Mouse (Mus musculus) heart, embryonic 16.5 days (tissue): ENCODE measurements at regions not wholly inside any gene's neighbourhood (a gene's known extent, or its start where the extent isn't known, plus 50 kb on each side); places are given as distances from the start of the nearest gene placed in this dataset.

Experiments
- ATAC-seq: fragments of 200-750 bp; cut with Nextera tagmentation; replicated peaks from 2 replicates; pipeline ENCODE4 v1.8.0; 2017; ENCODE audit warnings: moderate number of reproducible peaks; ENCODE audit not compliant: insufficient read depth, low FRiP score; ENCODE audit errors: extremely low read depth
- H3K27ac ChIP-seq: fragments of 300-500 bp; sonication (generic); 2 replicates; pipeline ENCODE4 v1.5.1; 2014; ENCODE audit warnings: mild to moderate bottlenecking, low read length, control low read depth, moderate library complexity
- H3K27me3 ChIP-seq: fragments of 300-500 bp; sonication (generic); 2 replicates; pipeline ENCODE4 v1.6.1; 2014; ENCODE audit warnings: low read length, mixed read lengths; ENCODE audit not compliant: control insufficient read depth, insufficient read depth
- H3K36me3 ChIP-seq: fragments of 300-500 bp; sonication (generic); 2 replicates; pipeline ENCODE4 v1.6.1; 2014; ENCODE audit not compliant: control insufficient read depth, insufficient read depth
- H3K4me1 ChIP-seq: fragments of 300-500 bp; sonication (generic); 2 replicates; pipeline ENCODE4 v1.6.1; 2014; ENCODE audit warnings: low read length, mixed read lengths; ENCODE audit not compliant: control insufficient read depth, insufficient read depth
- H3K4me2 ChIP-seq: fragments of 300-500 bp; sonication (generic); 2 replicates; pipeline ENCODE4 v1.6.1; 2014; ENCODE audit warnings: low read depth, mild to moderate bottlenecking, control low read depth, low read length
- H3K4me3 ChIP-seq: fragments of 300-500 bp; sonication (generic); 2 replicates; pipeline ENCODE4 v1.5.1; 2014; ENCODE audit warnings: mild to moderate bottlenecking, control low read depth, low read length
- H3K9ac ChIP-seq: fragments of 300-500 bp; sonication (generic); 2 replicates; pipeline ENCODE4 v1.6.1; 2014; ENCODE audit warnings: low read length, control low read depth
- H3K9me3 ChIP-seq: fragments of 300-500 bp; sonication (generic); replicated peaks from 2 replicates; pipeline ENCODE4 v1.6.1; 2016; ENCODE audit warnings: low read length; ENCODE audit not compliant: control insufficient read depth
- WGBS: fragments of 180-500 bp; shearing (Covaris S2); extraction: QIAGEN DNeasy Blood & Tissue Kit; methylation state at CpG from one replicate; pipeline ENCODE4 v1.1.7; 2014; 5-methylcytosine and 5-hydroxymethylcytosine counted together

GRCm38 (mm10) chr5:147782241-147782681 lies 56.5 kb upstream of the Flt1 start:
- Histone ChIP-seq H3K36me3 (no peaks in the 10 kb centered on the region), H3K4me3 (no peak overlapping the region), H3K4me2 (no peak overlapping the region), H3K27ac (no peak overlapping the region), H3K27me3 (no peaks in the 10 kb centered on the region), H3K9me3 (peaks cover 4% of the 10 kb centered on the region; the same call in 1 of the 2 replicates), H3K4me1 (no peaks in the 10 kb centered on the region), H3K9ac (no peak overlapping the region)
- 20% methylated on average over 8 of the region's 8 CpGs for WGBS
- no peak for ATAC-seq

DNA sequence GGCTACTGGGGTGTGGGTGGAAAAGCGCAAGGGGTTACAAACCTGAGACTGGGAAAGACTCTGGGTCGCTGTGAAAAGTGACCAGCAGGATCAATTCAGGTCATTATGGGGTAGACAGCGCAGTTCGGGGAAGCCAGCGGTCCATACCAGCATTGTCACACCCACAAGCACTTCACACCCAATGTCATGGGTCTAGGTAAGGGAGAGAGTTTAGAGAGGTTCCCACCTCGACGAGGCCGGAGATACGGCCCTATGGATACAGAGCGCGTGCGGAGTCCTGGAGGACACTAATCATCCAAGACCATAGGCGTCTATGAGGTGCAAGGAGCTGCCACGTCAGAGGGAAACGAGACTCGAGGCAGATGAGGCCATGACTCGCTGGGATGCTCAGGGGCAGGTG lies 55.4 kb upstream of the Flt1 start:
- H3K9ac ChIP-seq = no peak overlapping the region
- H3K27ac ChIP-seq = no peak overlapping the region
- H3K4me1 ChIP-seq = no peaks in the 10 kb centered on the region
- no peaks in the 10 kb centered on the region for H3K27me3 ChIP-seq
- no peak overlapping the region for H3K4me3 ChIP-seq
- no peak overlapping the region for H3K4me2 ChIP-seq
- H3K9me3 ChIP-seq = peaks cover 4% of the 10 kb centered on the region; the same call in 1 of the 2 replicates
- 89% methylated on average over 17 of the region's 17 CpGs for WGBS
- H3K36me3 ChIP-seq = no peaks in the 10 kb centered on the region
- no peak for ATAC-seq

DNA sequence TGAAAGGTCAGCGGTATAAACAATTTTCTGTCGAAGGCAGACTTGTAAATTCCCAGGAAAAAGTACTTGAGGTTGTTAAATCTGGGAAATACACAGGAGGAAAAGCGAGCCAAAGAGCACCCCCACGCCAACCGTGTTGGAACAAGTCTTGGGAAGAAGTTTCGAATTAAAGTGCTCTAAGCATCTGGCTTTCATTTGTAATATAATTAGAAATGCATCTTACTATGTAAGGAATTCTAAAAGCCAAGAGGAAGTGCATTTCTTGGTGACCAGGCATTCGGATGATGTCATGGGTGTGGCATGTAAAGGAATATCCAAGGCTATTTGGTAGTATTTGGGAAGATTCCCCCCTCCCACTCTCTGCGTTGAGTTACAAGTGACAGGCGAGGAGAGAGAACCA lies 52.7 kb upstream of the Flt1 start:
- no peaks in the 10 kb centered on the region for H3K36me3 ChIP-seq
- no peaks in the 10 kb centered on the region for H3K27me3 ChIP-seq
- no peak overlapping the region for H3K9ac ChIP-seq
- H3K9me3 ChIP-seq = no peaks in the 10 kb centered on the region
- WGBS = 60% methylated on average over 9 of the region's 9 CpGs
- no peak overlapping the region for H3K4me3 ChIP-seq
- no peaks in the 10 kb centered on the region for H3K4me1 ChIP-seq
- no peak overlapping the region for H3K4me2 ChIP-seq
- no peak for ATAC-seq
- H3K27ac ChIP-seq = no peak overlapping the region
